Mouse (Mus musculus): ENCODE measurements around the gene Polr2b.

DNA sequence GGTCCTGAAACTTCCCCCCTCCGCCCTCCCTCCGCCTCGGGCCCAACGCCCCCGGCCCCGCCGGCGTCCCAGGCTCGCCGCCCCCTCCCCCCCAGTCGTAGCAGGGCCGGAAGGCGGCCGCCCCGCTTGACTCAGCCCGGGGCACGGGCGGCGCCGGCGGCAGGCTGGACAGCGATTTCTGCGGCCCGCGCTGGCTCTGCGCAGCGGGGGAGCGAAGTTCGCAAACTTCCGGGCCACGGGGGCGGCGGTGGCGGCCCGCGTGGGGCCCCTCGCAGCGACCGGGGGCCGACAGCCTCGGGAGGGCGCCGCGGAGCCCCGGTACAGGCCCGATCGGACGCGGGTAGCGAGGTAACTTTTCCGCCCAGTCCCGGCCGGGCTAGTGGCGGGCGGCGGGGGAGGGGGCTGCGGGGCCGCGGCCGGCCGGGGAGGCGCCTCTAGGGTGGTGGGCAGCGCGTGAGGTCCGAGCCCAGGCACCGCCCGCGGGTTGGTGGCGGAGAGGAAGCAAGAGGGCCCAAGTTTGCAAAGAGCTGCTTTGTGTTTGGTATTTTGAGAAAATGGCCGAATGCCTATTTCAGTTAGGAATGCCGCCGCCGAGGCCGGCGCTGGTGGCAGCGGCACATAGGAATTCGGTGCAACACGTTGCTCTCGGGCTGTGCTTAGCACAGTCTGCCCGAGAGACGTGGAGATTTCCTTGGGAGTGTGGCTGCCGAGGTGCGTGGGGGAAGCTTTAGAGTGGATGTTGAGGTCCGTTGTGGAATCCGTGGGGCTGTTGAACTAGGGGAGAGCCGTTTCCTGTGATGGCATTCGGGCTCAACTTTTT lies 43.7 kb upstream of the Polr2b start:
- no peak for TF ChIP-seq POLR2A (IDR thresholded peaks at IDR 0.05; ENCODE audit: borderline replicate concordance, extremely low read depth, insufficient read depth, insufficient read length, poor library complexity, severe bottlenecking)
- no peak for TF ChIP-seq CTCF (IDR thresholded peaks at IDR 0.05; ENCODE audit: borderline replicate concordance, extremely low read depth, insufficient read depth, insufficient read length)

Data from brain, embryonic 14.5 days (tissue).